Mouse (Mus musculus) urinary bladder, postnatal 36 days (tissue): ENCODE measurements around the gene Afg1l.

Experiments used
- DNase-seq, 2 experiments: peaks; one replicate each; pipeline ENCODE4 v3.0.0; 2022; ENCODE audit warnings: low spot score in 2 of 2, mixed read lengths in 1 of 2

Gene Afg1l

GRCm38 (mm10) chr10:42478341-42478720 is at the start of gene Afg1l:
Afg1l (minus strand) TSS chr10:42478565.
- DNase-seq, result peak; percentile 96

GRCm38 (mm10) chr10:42525682-42526081 is 47.3 kb upstream of the Afg1l start:
- DNase-seq, result no peak

- no peak for DNase-seq
Observed at GRCm38 (mm10) chr10:42523556-42524162, 45.3 kb upstream of the Afg1l start.

- no peak for DNase-seq
Observed at GRCm38 (mm10) chr10:42522912-42523311, 44.5 kb upstream of the Afg1l start.

- DNase-seq, result no peak
Observed at GRCm38 (mm10) chr10:42521315-42521981, 43.1 kb upstream of the Afg1l start.

- no peak for DNase-seq
Observed at GRCm38 (mm10) chr10:42518363-42518762, 40.0 kb upstream of the Afg1l start.

GRCm38 (mm10) chr10:42514125-42514524 is 35.8 kb upstream of the Afg1l start:
- no peak for DNase-seq

- DNase-seq, result no peak
Observed at GRCm38 (mm10) chr10:42511184-42512135, 33.1 kb upstream of the Afg1l start.

- DNase-seq, result no peak
Observed at GRCm38 (mm10) chr10:42510141-42510540, 31.8 kb upstream of the Afg1l start.

- no peak for DNase-seq
Observed at GRCm38 (mm10) chr10:42504096-42504710, 25.8 kb upstream of the Afg1l start.

- DNase-seq, result peak; percentile 49 to 59
Observed at GRCm38 (mm10) chr10:42502349-42503111, 24.2 kb upstream of the Afg1l start.

- peak; percentile 91 to 98 for DNase-seq
Observed at GRCm38 (mm10) chr10:42501775-42502348, 23.5 kb upstream of the Afg1l start, which contains the start of gene Snx3. Snx3 (plus strand) TSS chr10:42502030.

- DNase-seq, result no peak
Observed at GRCm38 (mm10) chr10:42501161-42501560, 22.8 kb upstream of the Afg1l start.

GRCm38 (mm10) chr10:42500611-42501010 is 22.2 kb upstream of the Afg1l start:
- no peak for DNase-seq

GRCm38 (mm10) chr10:42493000-42493399 is 14.6 kb upstream of the Afg1l start:
- no peak for DNase-seq

- DNase-seq, result no peak
Observed at GRCm38 (mm10) chr10:42492027-42492771, 13.8 kb upstream of the Afg1l start.

- DNase-seq, result no peak
Observed at GRCm38 (mm10) chr10:42491158-42491557, 12.8 kb upstream of the Afg1l start.

GRCm38 (mm10) chr10:42488606-42489296 is 10.4 kb upstream of the Afg1l start:
- DNase-seq, result no peak

GRCm38 (mm10) chr10:42480719-42481118 is 2.4 kb upstream of the Afg1l start:
- DNase-seq, result no peak
